Mouse (Mus musculus) heart, postnatal 0 days (tissue): ENCODE measurements around the gene Tpk1. TPM values are rescaled to one million over a fixed set of nuclear protein-coding genes. Genes with fewer than 3 reads are reported as not detected.

ENCODE experiments used
- ATAC-seq: fragments of 200-750 bp; cut with Nextera tagmentation; 2 replicates; pipeline ENCODE4 v1.8.0; 2017; ENCODE audit warnings: low read depth, moderate number of reproducible peaks, moderate library complexity; ENCODE audit not compliant: insufficient read depth
- DNase-seq: peaks from one replicate; pipeline ENCODE4 v3.0.0-alpha.2; 2016; ENCODE audit warnings: low spot score
- H3K27ac ChIP-seq: fragments of 300-500 bp; sonication (generic); 2 replicates; pipeline ENCODE4 v1.5.1; 2014; ENCODE audit warnings: low read depth, mild to moderate bottlenecking
- H3K27me3 ChIP-seq: fragments of 300-500 bp; sonication (generic); 2 replicates; pipeline ENCODE4 v1.6.1; 2014; ENCODE audit warnings: low read length, mixed read lengths; ENCODE audit not compliant: control insufficient read depth, insufficient read depth
- H3K36me3 ChIP-seq: fragments of 300-500 bp; sonication (generic); replicated peaks from 2 replicates; pipeline ENCODE4 v1.6.1; 2014; ENCODE audit warnings: low read length, mixed read lengths; ENCODE audit not compliant: control insufficient read depth, insufficient read depth
- H3K4me1 ChIP-seq: fragments of 300-500 bp; sonication (generic); 2 replicates; pipeline ENCODE4 v1.6.1; 2014; ENCODE audit warnings: antibody characterized with exemption; ENCODE audit not compliant: control insufficient read depth, insufficient read depth
- H3K4me2 ChIP-seq: fragments of 300-500 bp; sonication (generic); 2 replicates; pipeline ENCODE4 v1.6.1; 2014; ENCODE audit warnings: low read depth, mild to moderate bottlenecking, low read length, moderate library complexity
- H3K4me3 ChIP-seq: fragments of 300-500 bp; sonication (generic); 2 replicates; pipeline ENCODE4 v1.5.1; 2014; ENCODE audit warnings: low read depth, low read length
- H3K9ac ChIP-seq: fragments of 300-500 bp; sonication (generic); replicated peaks from 2 replicates; pipeline ENCODE4 v1.6.1; 2014; ENCODE audit warnings: low read depth, low read length, mixed read lengths
- H3K9me3 ChIP-seq: fragments of 300-500 bp; sonication (generic); replicated peaks from 2 replicates; pipeline ENCODE4 v1.6.1; 2016; ENCODE audit warnings: low read length; ENCODE audit not compliant: control insufficient read depth
- CTCF ChIP-seq: IDR thresholded peaks from 2 replicates; pipeline ENCODE4 v1.5.1; 2016; ENCODE audit warnings: antibody characterized with exemption, control low read depth, low read depth
- EP300 ChIP-seq: IDR thresholded peaks from 2 replicates; pipeline ENCODE4 v1.6.1; 2016; ENCODE audit warnings: antibody characterized with exemption, low read depth
- WGBS: fragments of 180-500 bp; shearing (Covaris S2); extraction: QIAGEN DNeasy Blood & Tissue Kit; methylation state at CpG from one replicate; pipeline ENCODE4 v1.1.7; 2014; 5-methylcytosine and 5-hydroxymethylcytosine counted together
- polyA plus RNA-seq: library from polyadenylated mRNA; unstranded; fragments of >200 nt; fragmentation: Nextera tagmentation; extraction: Ambion mirVana; gene quantifications from 2 replicates; pipeline ENCODE4 v1.2.1, GENCODE M21; 2015
- total RNA-seq: library from RNA; depleted of rRNA; stranded (reverse); fragments of >200 nt; gene quantifications from 2 replicates; pipeline ENCODE4 v1.2.3, GENCODE M21; 2014; ENCODE audit warnings: low replicate concordance

The Tpk1 gene
- total and polyA plus RNA-seq, 2 experiments from 2014 or later: 2.8 to 6.3 TPM

DNA sequence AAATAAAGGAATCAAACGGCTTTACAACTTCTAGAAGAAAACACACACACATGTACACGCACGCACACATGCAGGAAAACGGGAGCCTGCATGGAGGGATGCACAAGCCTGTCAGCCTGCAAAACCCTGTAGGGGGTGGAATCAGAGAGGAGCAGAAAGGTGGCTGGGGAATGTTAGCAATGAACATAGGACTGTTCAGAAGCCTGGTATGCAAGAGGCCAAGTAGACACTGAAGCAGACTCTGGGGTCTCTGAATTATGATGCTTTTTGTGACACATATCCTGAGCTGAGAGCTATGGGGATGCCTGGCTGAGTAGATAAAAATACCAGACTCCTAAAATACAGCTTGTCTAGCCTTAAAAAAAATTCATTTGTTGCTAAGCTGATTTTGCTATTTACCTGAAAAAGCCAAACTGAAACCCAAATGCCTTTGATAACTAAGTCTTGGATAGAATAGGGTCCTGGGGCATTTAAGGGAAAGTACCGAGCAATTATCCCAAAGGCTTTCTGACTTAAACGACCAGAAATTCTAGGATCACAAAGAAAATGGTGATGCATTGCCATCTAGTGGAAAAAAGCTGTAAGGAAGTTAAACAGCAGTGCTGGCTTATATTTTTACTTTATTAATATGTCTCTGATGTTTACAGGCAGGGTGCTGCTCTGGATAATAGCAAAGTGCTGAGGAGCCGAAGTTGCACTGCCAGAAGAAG is 369.1 kb downstream of the Tpk1 start:
- ATAC-seq: no peak
- no peaks in the 10 kb centered on the region for H3K27me3 ChIP-seq
- WGBS: 33% methylated on average over 7 of the region's 7 CpGs
- no peaks in the 10 kb centered on the region for H3K9me3 ChIP-seq
- H3K36me3 ChIP-seq: no peaks in the 10 kb centered on the region
- TF ChIP-seq EP300: no peak
- TF ChIP-seq CTCF: peak; percentile 76
- no peak overlapping the region for H3K27ac ChIP-seq
- peak; percentile 32 for DNase-seq
- H3K4me3 ChIP-seq: no peak overlapping the region
- H3K9ac ChIP-seq: no peak overlapping the region
- H3K4me2 ChIP-seq: no peak overlapping the region
- H3K4me1 ChIP-seq: no peaks in the 10 kb centered on the region

- 21% methylated on average over 5 of the region's 5 CpGs for WGBS
- TF ChIP-seq EP300: no peak
- no peak for TF ChIP-seq CTCF
- Histone ChIP-seq H3K4me2 (no peak overlapping the region), H3K36me3 (no peaks in the 10 kb centered on the region), H3K4me1 (no peaks in the 10 kb centered on the region), H3K4me3 (no peak overlapping the region), H3K27ac (no peak overlapping the region), H3K9me3 (no peaks in the 10 kb centered on the region), H3K9ac (no peak overlapping the region), H3K27me3 (no peaks in the 10 kb centered on the region)
- ATAC-seq (no peak), DNase-seq (no peak)
Observed at GRCm38 (mm10) chr6:43295908-43296307, 370.2 kb downstream of the Tpk1 start.
